Mouse (Mus musculus): Measurements from ENCODE around the gene Mmp11. TPM values are rescaled to one million over a fixed set of nuclear protein-coding genes. Genes with fewer than 3 reads are reported as not detected.

Gene Mmp11
- polyA plus RNA-seq, 1 experiment from 2014 or later = 2.8 TPM

- peak overlapping the region; percentile 73 for H3K9ac ChIP-seq (replicated peaks)
- H3K27me3 ChIP-seq (ENCODE audit: insufficient read depth, low read length) = no peaks in the 10 kb centered on the region
- H3K4me1 ChIP-seq (ENCODE audit: insufficient read depth) = peaks cover 45% of the 10 kb centered on the region
- peak overlapping the region; percentile 85 for H3K27ac ChIP-seq (ENCODE audit: low read depth)
- 42% methylated on average over 9 of the region's 9 CpGs for WGBS (ENCODE audit: insufficient replicate concordance)
- H3K4me3 ChIP-seq (ENCODE audit: low read depth, low read length) = peak overlapping the region; percentile 57
- peaks cover 9% of the 10 kb centered on the region for H3K36me3 ChIP-seq (replicated peaks; ENCODE audit: insufficient read depth, low read length)
- DNase-seq (peak; percentile 75), ATAC-seq (peak; percentile 43)
- TF ChIP-seq CTCF (IDR thresholded peaks at IDR 0.05; ENCODE audit: low read depth) = no peak
- TF ChIP-seq EP300 (IDR thresholded peaks at IDR 0.05; ENCODE audit: low read depth) = 0 out of 2 replicates have a peak, but pooled peaks have one; percentile 27
- no peaks in the 10 kb centered on the region for H3K9me3 ChIP-seq (ENCODE audit: low read length)
- H3K4me2 ChIP-seq (ENCODE audit: low read depth, low read length) = peak overlapping the region; percentile 87
Observed at GRCm38 (mm10) chr10:75939481-75940234, 3.4 kb upstream of the Mmp11 start.

DNA sequence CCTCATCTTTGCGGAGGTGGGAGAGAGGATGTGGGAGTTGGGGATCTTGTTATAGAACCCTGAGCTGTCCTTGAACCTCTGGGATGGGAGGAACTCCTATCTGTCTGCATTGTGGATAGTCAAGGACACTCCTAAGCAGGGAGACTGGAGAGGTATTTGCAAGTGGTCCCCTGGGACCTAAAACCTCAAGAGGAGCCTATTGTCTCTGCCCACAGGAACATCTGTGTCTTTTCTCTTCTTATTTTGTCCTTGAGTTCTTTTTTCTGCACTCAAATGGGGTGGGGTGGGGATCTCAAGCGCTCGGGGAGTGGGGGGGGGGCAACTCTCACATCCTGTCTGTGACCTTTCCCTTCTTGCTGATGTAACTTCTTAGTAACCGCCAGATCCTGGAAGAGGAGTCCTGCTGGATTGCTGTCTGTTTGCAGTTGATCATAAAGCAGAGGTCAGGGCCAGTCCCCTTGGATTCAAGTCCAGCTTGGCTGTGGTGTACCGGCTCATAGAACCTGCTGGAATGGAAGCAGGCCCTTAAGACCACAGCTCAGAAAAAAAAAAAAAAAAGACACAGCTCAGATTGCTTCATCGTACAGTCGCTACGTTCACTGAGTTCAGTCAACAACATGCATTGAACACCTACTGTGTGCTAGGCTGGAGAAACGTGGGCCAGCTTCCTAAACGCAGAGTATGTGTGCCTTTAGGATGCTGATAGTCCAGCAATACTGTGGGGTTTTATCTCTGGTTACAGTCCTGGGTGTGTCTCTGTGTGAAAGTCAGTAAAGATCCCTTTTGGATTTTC lies 1.8 kb upstream of the Mmp11 start:
- Histone ChIP-seq H3K4me1 (ENCODE audit: insufficient read depth) (peaks cover 47% of the 10 kb centered on the region), H3K27ac (ENCODE audit: low read depth) (peak overlapping the region; percentile 90), H3K9ac (replicated peaks) (peak overlapping the region; percentile 81), H3K36me3 (replicated peaks; ENCODE audit: insufficient read depth, low read length) (peaks cover 9% of the 10 kb centered on the region), H3K4me3 (ENCODE audit: low read depth, low read length) (peak overlapping the region; percentile 77), H3K9me3 (ENCODE audit: low read length) (no peaks in the 10 kb centered on the region), H3K27me3 (ENCODE audit: insufficient read depth, low read length) (no peaks in the 10 kb centered on the region), H3K4me2 (ENCODE audit: low read depth, low read length) (peak overlapping the region; percentile 87)
- DNase-seq (peak; percentile 59), ATAC-seq (peak; percentile 14)
- 36% methylated on average over 10 of the region's 10 CpGs for WGBS (ENCODE audit: insufficient replicate concordance)
- TF ChIP-seq EP300 (IDR thresholded peaks at IDR 0.05; ENCODE audit: low read depth) = peak; percentile 62
- TF ChIP-seq CTCF (IDR thresholded peaks at IDR 0.05; ENCODE audit: low read depth) = no peak

DNA sequence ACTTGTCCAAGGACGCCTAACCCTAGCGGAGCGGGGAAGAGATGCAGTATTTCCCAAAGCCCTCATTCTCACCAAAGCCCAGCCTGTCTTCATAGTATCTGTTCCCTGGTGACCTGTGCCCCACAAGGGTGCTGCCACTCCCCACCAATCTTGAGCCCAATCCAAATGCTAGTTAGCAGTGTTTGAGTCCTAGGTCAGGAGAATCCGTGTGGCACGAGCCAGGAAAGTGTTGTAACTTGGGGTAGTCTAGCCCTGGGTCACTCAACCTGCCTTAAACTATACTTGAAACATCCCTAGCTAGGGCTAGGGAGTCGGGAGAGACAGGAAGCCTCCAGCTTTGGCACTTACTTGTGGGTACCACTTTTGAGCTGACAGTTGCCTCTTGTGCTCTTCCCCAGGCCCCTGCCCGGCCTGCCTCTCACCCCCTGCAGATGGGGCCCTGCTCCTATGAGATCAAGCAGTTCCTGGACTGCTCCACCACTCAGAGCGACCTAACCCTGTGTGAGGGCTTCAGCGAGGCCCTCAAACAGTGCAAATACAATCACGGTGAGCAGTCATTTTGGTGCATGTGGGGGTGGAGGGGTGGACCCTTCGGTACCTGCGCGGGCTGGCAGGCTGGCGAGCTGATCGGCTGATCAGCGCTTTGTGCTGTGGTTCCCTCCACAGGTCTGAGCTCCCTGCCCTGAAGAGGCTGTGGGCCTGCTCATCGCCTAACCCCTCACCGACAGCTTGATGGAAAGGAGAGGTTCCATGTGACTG lies 792 bp upstream of the Mmp11 start:
- Histone ChIP-seq H3K4me1 (ENCODE audit: insufficient read depth) (peaks cover 55% of the 10 kb centered on the region), H3K4me2 (ENCODE audit: low read depth, low read length) (peak overlapping the region; percentile 87), H3K27me3 (ENCODE audit: insufficient read depth, low read length) (peaks cover 3% of the 10 kb centered on the region), H3K9me3 (ENCODE audit: low read length) (no peaks in the 10 kb centered on the region), H3K27ac (ENCODE audit: low read depth) (peak overlapping the region; percentile 90), H3K4me3 (ENCODE audit: low read depth, low read length) (peak overlapping the region; percentile 77), H3K9ac (replicated peaks) (peak overlapping the region; percentile 81), H3K36me3 (replicated peaks; ENCODE audit: insufficient read depth, low read length) (peaks cover 9% of the 10 kb centered on the region)
- peak; percentile 36 for DNase-seq
- no peak for TF ChIP-seq EP300 (IDR thresholded peaks at IDR 0.05; ENCODE audit: low read depth)
- peak; percentile 19; the same call in 1 of the 2 replicates for TF ChIP-seq CTCF (IDR thresholded peaks at IDR 0.05; ENCODE audit: low read depth)
- 61% methylated on average over 18 of the region's 18 CpGs for WGBS (ENCODE audit: insufficient replicate concordance)
- peak; percentile 1; the same call in 1 of the 2 replicates for ATAC-seq

GRCm38 (mm10) chr10:75934991-75935390 lies 1.3 kb downstream of the Mmp11 start:
- H3K4me1 ChIP-seq (ENCODE audit: insufficient read depth) = peaks cover 54% of the 10 kb centered on the region
- H3K4me2 ChIP-seq (ENCODE audit: low read depth, low read length) = peak overlapping the region; percentile 87
- peak overlapping the region; percentile 77; the same call in 1 of the 2 replicates for H3K4me3 ChIP-seq (ENCODE audit: low read depth, low read length)
- H3K9me3 ChIP-seq (ENCODE audit: low read length) = no peaks in the 10 kb centered on the region
- ATAC-seq (peak; percentile 28), DNase-seq (no peak)
- peaks cover 23% of the 10 kb centered on the region for H3K27me3 ChIP-seq (ENCODE audit: insufficient read depth, low read length)
- TF ChIP-seq CTCF (IDR thresholded peaks at IDR 0.05; ENCODE audit: low read depth) (no peak), EP300 (IDR thresholded peaks at IDR 0.05; ENCODE audit: low read depth) (no peak)
- H3K36me3 ChIP-seq (replicated peaks; ENCODE audit: insufficient read depth, low read length) = peaks cover 9% of the 10 kb centered on the region
- peak overlapping the region; percentile 90 for H3K27ac ChIP-seq (ENCODE audit: low read depth)
- 50% methylated on average over 1 of the region's 1 CpGs for WGBS (ENCODE audit: insufficient replicate concordance)
- H3K9ac ChIP-seq (replicated peaks) = peak overlapping the region; percentile 81; the same call in 1 of the 2 replicates

GRCm38 (mm10) chr10:75932891-75933290 lies 3.4 kb downstream of the Mmp11 start, which contains the start of gene Chchd10:
Chchd10 (plus strand) TSS chr10:75933130.
- H3K4me2 ChIP-seq (ENCODE audit: low read depth, low read length) = peak within 1 kb of the TSS; percentile 77
- H3K4me3 ChIP-seq (ENCODE audit: low read depth, low read length) = peak within 1 kb of the TSS; percentile 45
- no peak within 1 kb of the TSS for H3K27ac ChIP-seq (ENCODE audit: low read depth)
- peaks cover 40% of the 10 kb centered on the region for H3K4me1 ChIP-seq (ENCODE audit: insufficient read depth)
- ATAC-seq (no peak), DNase-seq (no peak)
- peaks cover 7% of the 10 kb centered on the region for H3K36me3 ChIP-seq (replicated peaks; ENCODE audit: insufficient read depth, low read length)
- H3K9ac ChIP-seq (replicated peaks) = peak within 1 kb of the TSS; percentile 52; the same call in 1 of the 2 replicates
- 60% methylated on average over 6 of the region's 6 CpGs for WGBS (ENCODE audit: insufficient replicate concordance)
- H3K9me3 ChIP-seq (ENCODE audit: low read length) = no peaks in the 10 kb centered on the region
- H3K27me3 ChIP-seq (ENCODE audit: insufficient read depth, low read length) = peaks cover 26% of the 10 kb centered on the region
- TF ChIP-seq CTCF (IDR thresholded peaks at IDR 0.05; ENCODE audit: low read depth) (no peak), EP300 (IDR thresholded peaks at IDR 0.05; ENCODE audit: low read depth) (no peak)

Measured in liver, postnatal 0 days (tissue).